Mouse (Mus musculus): ENCODE results near the gene Rp9. TPM values are rescaled to one million over a fixed set of nuclear protein-coding genes. Genes with fewer than 3 reads are reported as not detected.

The Rp9 gene
- total and polyA plus RNA-seq, 2 experiments from 2014 or later = 63.2 to 75.1 TPM

DNA sequence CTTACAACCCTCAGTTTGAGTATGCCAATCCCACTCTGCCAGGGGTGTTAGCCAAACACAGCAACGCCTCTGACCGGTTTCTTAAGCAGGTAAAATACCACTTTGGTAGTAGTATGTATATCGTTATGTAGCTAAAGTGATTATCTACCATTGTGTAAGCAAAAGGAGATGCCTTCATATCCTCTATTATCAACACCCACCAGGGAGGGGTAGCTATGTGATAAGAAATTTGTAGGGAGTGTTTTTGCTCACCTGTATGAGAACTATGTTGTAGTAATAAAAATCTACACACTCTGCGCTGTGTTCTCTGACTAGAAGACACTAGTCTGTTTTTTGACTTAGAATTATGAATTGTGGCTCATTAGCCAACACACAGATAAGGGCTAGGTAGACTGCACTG, 44.8 kb downstream of the Rp9 start:
- Histone ChIP-seq H3K9ac (replicated peaks; ENCODE audit: low read length) (no peak overlapping the region), H3K9me3 (ENCODE audit: low read length) (no peaks in the 10 kb centered on the region), H3K36me3 (ENCODE audit: insufficient read depth, low read length) (0 out of 2 replicates have a peak, but pooled peaks cover 7% of the 10 kb centered on the region), H3K27me3 (ENCODE audit: insufficient read depth, low read length) (no peaks in the 10 kb centered on the region), H3K4me3 (ENCODE audit: low read length) (no peak overlapping the region), H3K4me2 (ENCODE audit: low read depth, low read length) (no peak overlapping the region), H3K27ac (no peak overlapping the region), H3K4me1 (ENCODE audit: insufficient read depth, low read length) (0 out of 2 replicates have a peak, but pooled peaks cover 9% of the 10 kb centered on the region)
- no peak for ATAC-seq
- no peak for DNase-seq (ENCODE audit: low spot score)
- no peak for TF ChIP-seq CTCF (IDR thresholded peaks at IDR 0.05; ENCODE audit: low read depth)
- 97% methylated on average over 4 of the region's 4 CpGs for WGBS

DNA sequence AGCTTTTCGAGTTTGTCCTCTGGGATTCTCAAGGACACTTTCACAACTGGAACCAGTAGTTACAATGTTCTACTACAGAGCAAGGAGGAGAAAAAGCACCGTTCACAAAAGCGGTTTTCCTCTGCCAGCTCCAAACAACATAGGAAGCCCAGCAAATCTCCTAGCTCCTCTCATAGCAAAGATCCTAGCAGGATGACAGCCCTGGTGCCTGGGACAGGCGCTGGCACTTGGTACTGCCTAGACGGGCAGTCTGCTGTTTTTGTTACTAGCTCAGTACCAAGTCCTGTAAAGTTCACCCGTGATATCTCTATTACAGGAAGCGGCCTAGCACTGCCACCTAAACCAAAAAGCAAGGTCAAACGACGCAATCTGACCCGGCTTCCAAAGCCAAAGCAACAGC, 45.3 kb downstream of the Rp9 start:
- 77% methylated on average over 10 of the region's 10 CpGs for WGBS
- no peak for TF ChIP-seq CTCF (IDR thresholded peaks at IDR 0.05; ENCODE audit: low read depth)
- H3K27me3 ChIP-seq (ENCODE audit: insufficient read depth, low read length) = no peaks in the 10 kb centered on the region
- ATAC-seq (no peak), DNase-seq (ENCODE audit: low spot score) (no peak)
- no peak overlapping the region for H3K9ac ChIP-seq (replicated peaks; ENCODE audit: low read length)
- H3K4me3 ChIP-seq (ENCODE audit: low read length) = no peak overlapping the region
- no peak overlapping the region for H3K4me2 ChIP-seq (ENCODE audit: low read depth, low read length)
- H3K27ac ChIP-seq = no peak overlapping the region
- H3K36me3 ChIP-seq (ENCODE audit: insufficient read depth, low read length) = 0 out of 2 replicates have a peak, but pooled peaks cover 7% of the 10 kb centered on the region
- H3K9me3 ChIP-seq (ENCODE audit: low read length) = no peaks in the 10 kb centered on the region
- H3K4me1 ChIP-seq (ENCODE audit: insufficient read depth, low read length) = 0 out of 2 replicates have a peak, but pooled peaks cover 5% of the 10 kb centered on the region

DNA sequence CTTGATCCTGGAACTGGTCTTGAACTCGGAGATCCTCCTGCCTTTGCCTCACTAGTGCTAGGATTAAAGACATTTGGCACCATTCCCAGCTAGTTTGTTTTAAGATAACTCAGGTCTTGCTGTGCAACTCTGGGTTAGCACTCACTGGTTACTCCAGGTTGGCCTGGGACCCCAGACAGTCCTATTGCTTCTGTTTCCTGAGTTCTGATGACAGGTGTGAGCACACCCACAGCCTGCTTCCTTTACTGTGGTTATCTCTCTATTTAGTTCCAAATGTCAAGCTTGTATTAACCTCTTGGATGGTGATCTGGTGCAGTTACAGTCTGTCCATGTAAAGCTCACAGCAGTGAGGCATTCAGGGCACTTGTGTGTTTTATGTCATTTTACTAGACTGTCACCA, 46.0 kb downstream of the Rp9 start:
- Histone ChIP-seq H3K9ac (replicated peaks; ENCODE audit: low read length) (no peak overlapping the region), H3K36me3 (ENCODE audit: insufficient read depth, low read length) (0 out of 2 replicates have a peak, but pooled peaks cover 7% of the 10 kb centered on the region), H3K4me2 (ENCODE audit: low read depth, low read length) (no peak overlapping the region), H3K27ac (no peak overlapping the region), H3K4me3 (ENCODE audit: low read length) (no peak overlapping the region), H3K4me1 (ENCODE audit: insufficient read depth, low read length) (0 out of 2 replicates have a peak, but pooled peaks cover 5% of the 10 kb centered on the region), H3K27me3 (ENCODE audit: insufficient read depth, low read length) (no peaks in the 10 kb centered on the region), H3K9me3 (ENCODE audit: low read length) (no peaks in the 10 kb centered on the region)
- no peak for TF ChIP-seq CTCF (IDR thresholded peaks at IDR 0.05; ENCODE audit: low read depth)
- WGBS = 82% methylated on average over 1 of the region's 1 CpGs
- no peak for ATAC-seq
- DNase-seq (ENCODE audit: low spot score) = no peak

DNA sequence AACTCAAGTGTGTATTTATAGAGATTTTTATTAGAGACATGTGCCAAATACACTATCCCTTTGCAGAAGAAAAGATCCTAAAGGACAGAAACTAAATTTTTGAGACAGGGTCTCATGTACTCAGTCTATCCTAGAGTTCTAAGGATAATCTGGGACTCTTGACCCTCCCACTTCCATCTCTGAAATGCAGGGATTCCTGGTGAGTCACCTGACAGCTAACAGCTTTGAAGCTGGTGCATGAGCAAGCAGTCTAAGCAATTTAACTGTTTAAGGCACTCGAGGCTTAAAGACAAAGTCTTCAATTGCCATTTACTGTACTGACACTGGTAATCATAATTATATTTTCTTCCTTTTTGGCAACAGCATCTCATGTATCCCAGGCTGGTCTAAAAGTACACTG, 47.0 kb downstream of the Rp9 start:
- H3K27me3 ChIP-seq (ENCODE audit: insufficient read depth, low read length) = no peaks in the 10 kb centered on the region
- no peak for TF ChIP-seq CTCF (IDR thresholded peaks at IDR 0.05; ENCODE audit: low read depth)
- no peak overlapping the region for H3K4me3 ChIP-seq (ENCODE audit: low read length)
- 0 out of 2 replicates have a peak, but pooled peaks cover 7% of the 10 kb centered on the region for H3K36me3 ChIP-seq (ENCODE audit: insufficient read depth, low read length)
- 0 out of 2 replicates have a peak, but pooled peaks cover 5% of the 10 kb centered on the region for H3K4me1 ChIP-seq (ENCODE audit: insufficient read depth, low read length)
- DNase-seq (ENCODE audit: low spot score) = no peak
- H3K4me2 ChIP-seq (ENCODE audit: low read depth, low read length) = no peak overlapping the region
- H3K9ac ChIP-seq (replicated peaks; ENCODE audit: low read length) = no peak overlapping the region
- WGBS = 70% methylated on average over 1 of the region's 1 CpGs
- ATAC-seq = no peak
- H3K9me3 ChIP-seq (ENCODE audit: low read length) = no peaks in the 10 kb centered on the region
- no peak overlapping the region for H3K27ac ChIP-seq

DNA sequence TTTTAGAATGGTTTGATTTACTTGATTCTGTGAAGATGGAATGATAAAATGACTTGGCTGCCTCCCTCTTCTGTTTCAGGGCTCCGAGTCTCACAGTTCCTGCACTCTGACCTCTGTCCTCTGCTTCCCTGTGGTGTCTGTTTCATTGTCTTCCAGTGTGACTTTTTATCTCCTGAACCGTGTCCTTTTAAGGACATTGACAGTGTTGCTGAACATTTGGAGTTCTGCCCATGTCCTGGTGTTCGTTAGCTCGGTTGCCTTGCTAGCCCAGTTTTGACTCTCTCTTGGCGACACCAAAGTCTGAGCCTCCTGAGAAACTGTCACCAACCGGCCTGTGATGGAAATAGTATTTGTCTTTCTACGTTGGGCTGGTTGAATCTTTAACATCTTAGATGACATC, 49.1 kb downstream of the Rp9 start:
- H3K9ac ChIP-seq (replicated peaks; ENCODE audit: low read length) = no peak overlapping the region
- ATAC-seq (no peak), DNase-seq (ENCODE audit: low spot score) (peak; percentile 44)
- 24% methylated on average over 7 of the region's 7 CpGs for WGBS
- no peak for TF ChIP-seq CTCF (IDR thresholded peaks at IDR 0.05; ENCODE audit: low read depth)
- 0 out of 2 replicates have a peak, but pooled peaks cover 7% of the 10 kb centered on the region for H3K36me3 ChIP-seq (ENCODE audit: insufficient read depth, low read length)
- H3K27ac ChIP-seq = no peak overlapping the region
- H3K4me3 ChIP-seq (ENCODE audit: low read length) = no peak overlapping the region
- H3K4me1 ChIP-seq (ENCODE audit: insufficient read depth, low read length) = 0 out of 2 replicates have a peak, but pooled peaks cover 5% of the 10 kb centered on the region
- H3K9me3 ChIP-seq (ENCODE audit: low read length) = no peaks in the 10 kb centered on the region
- no peak overlapping the region for H3K4me2 ChIP-seq (ENCODE audit: low read depth, low read length)
- H3K27me3 ChIP-seq (ENCODE audit: insufficient read depth, low read length) = no peaks in the 10 kb centered on the region

DNA sequence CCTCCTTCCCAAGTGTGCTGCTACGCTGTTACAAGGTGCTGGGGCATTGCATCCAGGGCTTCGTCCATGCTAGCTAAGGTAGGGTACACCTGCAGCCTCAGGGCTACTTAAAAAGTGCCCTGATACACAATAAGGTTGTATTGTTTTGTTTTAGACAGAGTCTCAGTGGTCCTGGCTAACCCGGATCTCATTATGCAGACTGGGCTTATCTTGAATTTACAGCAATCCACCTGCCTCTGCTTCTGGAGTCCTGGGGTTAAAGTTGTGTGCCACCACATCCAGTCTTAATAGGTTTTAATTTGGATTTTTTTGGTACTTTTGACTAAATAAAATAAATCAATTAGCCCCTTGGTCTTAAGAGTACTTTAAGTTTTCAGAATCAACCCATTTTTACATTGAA, 49.7 kb downstream of the Rp9 start:
- 0 out of 2 replicates have a peak, but pooled peaks cover 5% of the 10 kb centered on the region for H3K4me1 ChIP-seq (ENCODE audit: insufficient read depth, low read length)
- no peaks in the 10 kb centered on the region for H3K9me3 ChIP-seq (ENCODE audit: low read length)
- no peak overlapping the region for H3K4me2 ChIP-seq (ENCODE audit: low read depth, low read length)
- DNase-seq (ENCODE audit: low spot score) = no peak
- H3K9ac ChIP-seq (replicated peaks; ENCODE audit: low read length) = no peak overlapping the region
- H3K36me3 ChIP-seq (ENCODE audit: insufficient read depth, low read length) = 0 out of 2 replicates have a peak, but pooled peaks cover 7% of the 10 kb centered on the region
- no peaks in the 10 kb centered on the region for H3K27me3 ChIP-seq (ENCODE audit: insufficient read depth, low read length)
- TF ChIP-seq CTCF (IDR thresholded peaks at IDR 0.05; ENCODE audit: low read depth) = no peak
- 80% methylated on average over 3 of the region's 3 CpGs for WGBS
- ATAC-seq = no peak
- no peak overlapping the region for H3K27ac ChIP-seq
- H3K4me3 ChIP-seq (ENCODE audit: low read length) = no peak overlapping the region

DNA sequence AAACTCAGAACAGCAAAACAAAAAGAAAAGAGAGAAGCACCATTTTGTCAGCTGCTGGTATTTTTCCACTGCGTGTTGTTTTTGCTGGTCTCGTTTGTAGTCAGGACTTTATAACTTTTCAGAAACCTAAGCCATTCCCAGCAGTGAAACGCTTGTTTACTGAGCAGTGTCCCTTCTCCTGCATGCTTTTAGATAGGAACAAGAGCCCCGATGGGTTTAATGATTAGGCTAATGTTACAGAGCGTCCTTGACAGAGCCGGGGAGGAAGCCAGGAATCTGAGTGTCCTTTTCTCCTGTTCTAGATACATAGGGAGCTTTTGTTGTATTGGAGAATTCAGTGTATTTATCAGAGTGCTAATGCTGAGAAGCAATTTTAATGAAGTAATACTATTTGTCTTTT, 52.0 kb downstream of the Rp9 start:
- Histone ChIP-seq H3K27me3 (ENCODE audit: insufficient read depth, low read length) (no peaks in the 10 kb centered on the region), H3K4me2 (ENCODE audit: low read depth, low read length) (no peak overlapping the region), H3K4me3 (ENCODE audit: low read length) (no peak overlapping the region), H3K36me3 (ENCODE audit: insufficient read depth, low read length) (no peaks in the 10 kb centered on the region), H3K4me1 (ENCODE audit: insufficient read depth, low read length) (0 out of 2 replicates have a peak, but pooled peaks cover 8% of the 10 kb centered on the region), H3K27ac (no peak overlapping the region), H3K9ac (replicated peaks; ENCODE audit: low read length) (no peak overlapping the region), H3K9me3 (ENCODE audit: low read length) (no peaks in the 10 kb centered on the region)
- DNase-seq (ENCODE audit: low spot score) (no peak), ATAC-seq (no peak)
- WGBS = 37% methylated on average over 6 of the region's 6 CpGs
- TF ChIP-seq CTCF (IDR thresholded peaks at IDR 0.05; ENCODE audit: low read depth) = no peak

Measured in hindbrain, postnatal 0 days (tissue).